Mouse (Mus musculus): ENCODE data around the gene Vps33b.

- TF ChIP-seq POLR2A (IDR thresholded peaks at IDR 0.05; ENCODE audit: borderline replicate concordance, extremely low read depth, insufficient read depth, insufficient read length, poor library complexity, severe bottlenecking) (no peak), CTCF (IDR thresholded peaks at IDR 0.05; ENCODE audit: borderline replicate concordance, extremely low read depth, insufficient read depth, insufficient read length) (no peak)
Observed at GRCm38 (mm10) chr7:80319846-80320496, 50.5 kb downstream of the Vps33b start.

Data from brain, embryonic 14.5 days (tissue).